8 mouse cellular contexts compared by ENCODE assay signal in the genomic region with DNA sequence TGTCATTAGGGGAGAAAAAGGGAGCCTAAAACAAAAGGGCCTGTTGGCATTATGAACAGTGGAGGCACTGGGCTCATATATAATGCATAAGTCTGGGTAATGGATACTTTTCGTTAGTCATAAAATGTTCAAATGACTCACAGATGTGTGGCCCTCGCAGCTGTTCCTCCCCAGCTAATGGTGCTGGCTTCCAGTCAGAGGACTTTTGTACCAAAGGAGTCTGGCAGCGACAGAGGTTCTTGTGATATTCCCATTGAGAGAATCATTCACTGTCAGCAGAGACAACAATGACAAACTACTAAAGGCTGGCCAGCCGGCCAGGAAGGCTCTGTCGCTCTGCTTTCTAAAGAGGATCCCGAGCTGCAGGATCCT. TPM values are rescaled to one million over a fixed set of nuclear protein-coding genes. Genes with fewer than 3 reads are reported as not detected.
DNase-seq lines count a peak whose midpoint lies in the region; ATAC-seq lines count a peak whose summit lies in the region.

No protein-coding gene starts in this region.

- DNase-seq in adrenal gland, adult (ENCODE audit: inconsistent age in 2 of 2, low spot score in 1 of 2): peak; percentile 58 to 82
- no peak for DNase-seq in adrenal gland, adult 18-20 months (ENCODE audit: low spot score in 2 of 2)
- peak; percentile 46 to 59 for DNase-seq in right cerebral cortex, postnatal 10 days (ENCODE audit: low spot score in 2 of 2)
- DNase-seq in right cerebral cortex, postnatal 14 days: no peak
- peak; percentile 52 for DNase-seq in kidney, postnatal 14 days
- no peak for DNase-seq in frontal cortex, postnatal 14 days (ENCODE audit: low spot score in 2 of 2)
- no peak for DNase-seq in testis, postnatal 14 days (ENCODE audit: low spot score)

- ATAC-seq in erythroblast, adult 5-6 weeks (replicated peaks; ENCODE audit: low FRiP score, poor library complexity, severe bottlenecking): no peak

RNA-seq across cellular contexts. Expression of a gene that starts 21.5 kb away (rescaled TPM):
- total RNA-seq in adrenal gland, adult 18-20 months (2021): 100 to 1,000 TPM; 450 to 534 TPM
- 35.9 and 40.1 TPM in 2 replicates for total RNA-seq in erythroblast, adult 5-6 weeks (2015; ENCODE audit: low replicate concordance)
- total RNA-seq in erythroblast, adult 5-6 weeks (2017; ENCODE audit: low replicate concordance): 41.1 and 65.8 TPM in 2 replicates

RNA-seq across cellular contexts. Expression of a gene that starts 21.7 kb away (rescaled TPM):
- total RNA-seq in adrenal gland, adult 18-20 months (2021): 10 to 100 TPM; 17.6 to 18.4 TPM
- total RNA-seq in erythroblast, adult 5-6 weeks (2015; ENCODE audit: low replicate concordance): 1.0 and 1.9 TPM in 2 replicates
- 4.3 and 8.6 TPM in 2 replicates for total RNA-seq in erythroblast, adult 5-6 weeks (2017; ENCODE audit: low replicate concordance)

RNA-seq across cellular contexts. Expression of a gene that starts 23.1 kb away (rescaled TPM):
- total RNA-seq in adrenal gland, adult 18-20 months (2021): 10 to 100 TPM; 19.0 to 23.0 TPM
- total RNA-seq in erythroblast, adult 5-6 weeks (2015; ENCODE audit: low replicate concordance): 8.5 and 8.6 TPM in 2 replicates
- total RNA-seq in erythroblast, adult 5-6 weeks (2017; ENCODE audit: low replicate concordance): 6.9 and 15.9 TPM in 2 replicates

Comparison
In these comparisons a context has a peak if more than half of its experiments do, and no peak if none do; other contexts are left out.
1. DNase-seq: peak in adrenal gland, adult (2 of 2), right cerebral cortex, postnatal 10 days (2 of 2) and kidney, postnatal 14 days (single experiment); none in adrenal gland, adult 18-20 months (0 of 2), right cerebral cortex, postnatal 14 days (single experiment), frontal cortex, postnatal 14 days (0 of 2) and testis, postnatal 14 days (single experiment).
2. RNA of a gene that starts 21.5 kb away (total RNA-seq): 450 to 534 TPM in adrenal gland, adult 18-20 months; 35.9 to 65.8 TPM in erythroblast, adult 5-6 weeks; every median in the first group is over 4 times any median in the second.